Mouse (Mus musculus) heart, postnatal 36 days (tissue): ENCODE data around the gene Zfp598. TPM values are rescaled to one million over a fixed set of nuclear protein-coding genes. Genes with fewer than 3 reads are reported as not detected.
"Not testable (repeated sequence)": the region's sequence is repeated elsewhere in the genome, so short reads cannot be mapped to it uniquely, and the experiment has no call there.

ENCODE experiments used
- DNase-seq, 2 experiments: peaks; one replicate each; pipeline ENCODE4 v3.0.0; 2021 to 2022
- intact Hi-C: fragments of 180-260 bp; cut with DNase I; formaldehyde crosslinking; loops from one replicate; pipeline ENCODE4 v1.15.1; 2025
- total RNA-seq, 2 experiments: library from RNA; stranded (reverse); gene quantifications; 2 replicates each; pipeline ENCODE4 v1.2.3; 2021

Zfp598 gene
- total RNA-seq, 2 experiments from 2014 or later, result 17.3 to 19.0 TPM

GRCm38 (mm10) chr17:24715556-24715955 lies 46.1 kb downstream of the Zfp598 start:
- intact Hi-C loops, result loop anchor here (5.0 kb wide), 1 partner anchor 298 kb away; no protein-coding TSS in a partner anchor

GRCm38 (mm10) chr17:24716166-24716682 lies 46.7 kb downstream of the Zfp598 start:
- intact Hi-C loops, result loop anchor here (5.0 kb wide), 1 partner anchor 299 kb away; no protein-coding TSS in a partner anchor
- no peak for DNase-seq

More at GRCm38 (mm10) chr17:24715556-24715955, 46.1 kb downstream of the Zfp598 start:
- DNase-seq, result no peak

DNA sequence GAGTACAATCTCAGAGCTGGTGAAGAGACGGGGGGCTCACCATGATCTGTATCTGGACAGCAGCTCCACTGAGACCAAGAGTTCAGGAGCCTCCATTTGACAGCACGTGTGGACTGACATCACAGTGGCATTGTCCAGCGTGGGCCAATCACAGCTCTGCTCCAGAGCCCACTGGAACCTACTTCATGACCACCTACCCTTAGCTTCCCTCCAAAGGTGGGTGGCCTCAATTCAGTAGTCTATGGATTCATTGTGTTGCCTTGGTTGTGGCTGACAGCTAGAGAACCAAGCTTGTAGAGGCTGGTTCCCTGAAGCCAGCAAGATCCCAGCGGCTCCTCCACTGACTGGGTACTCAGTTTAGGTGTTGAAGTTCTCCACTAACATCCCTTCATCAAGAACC lies 48.5 kb downstream of the Zfp598 start, which contains the start of the genes Rnf151 and Rps2:
Rnf151 (minus strand) TSS at position 121 of the 400 bp plus-strand sequence.
Rps2 (plus strand) TSS at position 174 of the 400 bp plus-strand sequence.
- no peak for DNase-seq
- intact Hi-C loops, result loop anchor here (5.0 kb wide), 1 partner anchor 301 kb away; no protein-coding TSS in a partner anchor

- intact Hi-C loops, result loop anchor here (5.0 kb wide), 1 partner anchor 302 kb away; no protein-coding TSS in a partner anchor
- not testable (repeated sequence) for DNase-seq
Measured at GRCm38 (mm10) chr17:24718938-24719337, 49.5 kb downstream of the Zfp598 start.

GRCm38 (mm10) chr17:24719494-24720222 lies 50.2 kb downstream of the Zfp598 start:
- intact Hi-C loops, result loop anchor here (5.0 kb wide), 1 partner anchor 302 kb away; no protein-coding TSS in a partner anchor

GRCm38 (mm10) chr17:24720616-24721015 lies 51.1 kb downstream of the Zfp598 start:
- DNase-seq, intact Hi-C loops: not testable (repeated sequence)

More at GRCm38 (mm10) chr17:24719494-24720222, 50.2 kb downstream of the Zfp598 start:
- peak; percentile 95 for DNase-seq

- DNase-seq, intact Hi-C loops: not testable (repeated sequence)
Measured at GRCm38 (mm10) chr17:24721383-24721955, 52.0 kb downstream of the Zfp598 start.

GRCm38 (mm10) chr17:24722220-24722924 lies 52.9 kb downstream of the Zfp598 start:
- no peak for DNase-seq
- intact Hi-C loops, result no loop called here

DNA sequence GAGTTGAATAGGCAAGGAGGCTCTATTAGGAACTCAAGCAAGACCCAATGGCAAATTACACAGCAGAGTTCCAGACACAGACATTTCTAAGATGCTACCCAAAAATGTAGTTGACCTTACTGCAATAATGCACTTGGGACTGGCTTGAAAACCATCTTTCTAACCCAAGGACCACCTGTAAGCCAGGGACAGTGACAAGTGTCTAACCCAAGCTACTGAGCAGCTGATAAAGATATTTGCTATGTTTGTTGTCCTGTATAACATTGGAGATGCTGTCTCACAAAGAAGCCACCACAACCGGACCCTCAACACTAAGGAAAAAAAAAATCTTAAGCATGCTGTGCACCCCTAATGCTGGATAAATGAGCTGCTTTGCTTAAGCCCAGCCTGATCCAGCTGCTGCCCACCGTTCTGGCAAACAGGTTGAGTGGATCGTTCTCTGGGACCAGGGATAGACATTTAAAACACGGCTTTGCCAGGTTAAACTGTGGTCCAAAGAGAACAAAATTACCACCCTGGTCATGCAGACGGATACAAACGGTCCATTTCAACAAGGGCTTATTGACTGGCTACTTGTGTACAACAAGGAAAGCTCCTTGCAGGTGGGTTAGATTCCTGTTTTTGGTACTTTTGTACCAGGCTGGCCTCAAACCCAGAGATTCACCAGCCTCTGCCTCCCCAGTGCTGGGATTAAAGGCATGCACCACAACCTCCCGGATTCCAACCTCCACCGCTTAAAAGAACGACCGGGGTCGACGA lies 53.8 kb downstream of the Zfp598 start:
- intact Hi-C loops, result no loop called here

GRCm38 (mm10) chr17:24723881-24724180 lies 54.3 kb downstream of the Zfp598 start:
- intact Hi-C loops, result no loop called here
- DNase-seq, result no peak

More for the DNA sequence above, 53.8 kb downstream of the Zfp598 start:
- no peak for DNase-seq

- DNase-seq, result peak; percentile 98 to 99
- intact Hi-C loops, result no loop called here
Measured at GRCm38 (mm10) chr17:24724184-24724583, 54.7 kb downstream of the Zfp598 start, which contains the start of gene Ndufb10. Ndufb10 (minus strand) TSS chr17:24724478.

DNA sequence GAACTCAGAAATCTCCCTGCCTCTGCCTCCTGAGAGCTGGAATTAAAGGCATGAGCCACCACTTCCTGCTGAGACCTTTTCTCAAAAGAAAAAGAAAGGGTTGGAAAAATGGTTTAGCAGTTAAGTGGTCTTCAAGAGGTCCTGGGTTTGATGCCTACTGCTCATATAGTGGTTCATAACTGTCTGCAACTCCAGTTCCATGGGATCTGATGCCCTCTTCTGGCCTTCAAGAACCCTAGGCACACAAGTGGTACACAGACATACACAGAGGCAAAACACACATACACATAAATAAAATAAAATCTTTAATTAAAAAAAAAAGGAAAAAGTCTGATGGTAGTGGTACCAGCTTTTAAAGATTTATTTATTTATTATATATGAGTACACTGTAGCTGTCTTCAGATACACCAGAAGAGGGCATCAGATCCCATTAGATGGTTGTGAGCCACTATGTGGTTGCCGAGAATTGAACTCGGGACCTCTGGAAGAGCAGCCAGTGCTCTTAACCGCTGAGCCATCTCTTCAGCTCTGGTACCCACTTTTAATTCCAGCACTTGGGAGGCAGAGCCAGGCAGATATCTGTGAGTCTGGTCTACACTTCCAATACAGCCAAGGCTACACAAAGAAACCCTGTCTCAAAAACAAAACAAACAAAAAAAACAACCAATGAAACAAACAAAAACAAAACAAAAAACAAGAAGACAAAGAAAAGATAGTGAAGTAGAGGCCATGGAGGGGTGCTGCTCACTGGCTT lies 56.3 kb downstream of the Zfp598 start:
- intact Hi-C loops, result no loop called here
- DNase-seq, result no peak

DNA sequence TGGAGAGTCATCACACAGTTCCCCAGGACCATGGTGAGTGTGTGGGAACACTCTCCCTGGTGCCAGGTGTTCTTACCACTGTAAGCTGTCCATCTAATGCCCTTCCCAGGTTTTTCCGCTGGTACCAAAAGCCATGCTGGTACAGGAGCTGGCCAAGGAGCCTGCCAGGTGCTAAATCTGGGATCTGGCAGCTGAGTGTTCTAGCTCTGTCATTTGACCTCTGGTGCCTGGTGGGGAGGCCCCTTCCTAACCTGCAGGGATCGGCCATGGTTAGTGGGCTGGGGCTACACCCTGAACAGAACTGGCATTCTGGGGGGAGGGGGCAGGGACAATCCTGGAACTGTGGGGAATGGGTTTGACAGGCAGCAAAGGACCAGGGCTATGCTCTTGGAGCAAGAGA lies 58.1 kb downstream of the Zfp598 start, which contains the start of gene Rpl3l:
Rpl3l (plus strand) TSS at position 203 of the 400 bp plus-strand sequence.
- peak; percentile 31 to 52 for DNase-seq
- intact Hi-C loops, result no loop called here

GRCm38 (mm10) chr17:24728184-24728583 lies 58.7 kb downstream of the Zfp598 start:
- intact Hi-C loops, result no loop called here
- DNase-seq, result no peak

GRCm38 (mm10) chr17:24729067-24729466 lies 59.6 kb downstream of the Zfp598 start:
- no peak for DNase-seq
- intact Hi-C loops, result no loop called here

GRCm38 (mm10) chr17:24730787-24731186 lies 61.3 kb downstream of the Zfp598 start:
- intact Hi-C loops, result no loop called here

More at GRCm38 (mm10) chr17:24730787-24731186, 61.3 kb downstream of the Zfp598 start:
- DNase-seq, result no peak
